Mouse (Mus musculus): ENCODE data around the gene Hist2h3c2. TPM values are rescaled to one million over a fixed set of nuclear protein-coding genes. Genes with fewer than 3 reads are reported as not detected.

Gene Hist2h3c2
- 1.7 and 2.9 TPM in 2 replicates for polyA plus RNA-seq (2021; fragmentation: Nextera tagmentation)
- long read RNA-seq, experiment 1, partial matches to known transcripts = 0 of 1 reads
- long read RNA-seq, experiment 1, other reads (novel, unspliced or antisense) = 0 of 1 reads
- long read RNA-seq, experiment 2 = 0 reads

DNA sequence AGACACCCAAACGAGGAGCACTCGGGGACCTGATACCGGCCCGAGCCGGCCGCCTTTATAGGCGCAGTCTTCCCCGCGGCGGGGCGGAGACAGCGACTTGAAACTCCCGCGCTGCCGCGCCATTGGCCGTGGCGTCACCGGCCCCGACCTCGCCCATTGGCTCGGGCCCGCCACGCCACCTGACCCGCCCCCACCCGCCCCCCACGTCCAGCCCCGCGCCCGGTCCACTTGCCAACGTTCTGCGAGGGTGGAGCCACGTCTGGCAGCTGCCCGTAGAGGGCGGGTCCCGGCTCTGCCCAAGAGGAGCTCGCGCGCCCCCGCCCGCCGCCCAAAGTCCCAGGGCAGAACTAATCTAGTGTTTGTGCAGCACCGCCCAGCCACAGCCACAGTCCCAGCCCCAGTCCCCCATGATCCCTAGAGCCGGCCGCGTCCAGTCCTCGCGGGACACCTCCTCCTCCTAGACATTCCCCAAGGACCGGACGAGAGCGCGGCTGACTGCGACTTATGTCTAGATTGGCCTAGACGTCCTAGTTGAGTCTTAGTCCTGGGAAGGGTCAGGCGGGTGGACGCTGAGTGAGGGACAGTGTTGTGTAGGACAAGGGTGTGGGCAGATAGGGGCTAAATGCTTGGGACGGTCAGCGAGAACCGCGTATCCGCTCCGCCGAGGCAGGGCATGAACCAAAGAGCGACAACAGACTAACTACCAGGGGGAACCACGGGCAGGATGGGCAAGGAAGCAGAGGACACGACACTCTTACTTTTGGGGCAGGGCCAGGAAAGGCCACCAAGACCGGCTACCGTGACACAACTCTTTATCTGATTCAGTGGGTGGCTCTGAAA lies at the start of gene Hist2h3c2:
Hist2h3c2 (minus strand) TSS at position 174 of the 840 bp plus-strand sequence.

GRCm38 (mm10) chr3:96269511-96270474 lies 30.9 kb upstream of the Hist2h3c2 start, which contains the start of gene Hist2h2bb:
Gene Hist2h2bb, plus strand, starts transcription at chr3:96269752.

DNA sequence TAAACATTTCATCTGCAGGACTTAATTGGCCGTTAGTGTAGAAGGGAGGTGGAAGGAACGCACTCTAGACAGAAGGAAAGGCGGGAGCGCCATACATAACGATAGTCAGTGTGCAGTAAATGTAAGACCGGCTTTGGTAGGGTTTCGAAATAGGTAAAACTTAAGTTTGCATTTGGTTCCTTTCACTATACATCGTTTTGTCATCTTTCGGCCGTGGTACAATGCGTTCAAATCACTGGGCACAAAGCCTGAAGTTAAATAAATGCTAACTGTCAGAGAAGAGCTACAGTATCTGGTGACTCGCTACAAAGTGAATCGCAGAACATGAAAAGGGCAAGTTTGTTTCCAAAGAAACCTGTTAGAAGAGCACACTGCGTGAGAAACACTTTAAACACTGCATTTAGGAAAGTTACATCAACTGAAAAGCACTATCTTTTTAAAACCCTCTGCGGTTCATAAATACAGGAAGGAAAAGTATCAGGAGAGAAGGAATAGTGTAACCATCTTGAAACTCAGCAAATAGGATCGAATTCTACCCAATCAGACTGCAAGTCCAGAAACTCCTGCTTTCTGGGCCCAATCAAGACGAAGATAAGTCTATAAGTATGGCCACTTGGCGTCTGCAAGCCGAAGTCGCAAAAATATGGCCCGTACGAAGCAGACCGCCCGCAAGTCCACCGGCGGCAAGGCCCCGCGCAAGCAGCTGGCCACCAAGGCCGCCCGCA lies 29.3 kb upstream of the Hist2h3c2 start, which contains the start of gene Hist2h3b:
Hist2h3b (plus strand) TSS at position 604 of the 725 bp plus-strand sequence.

DNA sequence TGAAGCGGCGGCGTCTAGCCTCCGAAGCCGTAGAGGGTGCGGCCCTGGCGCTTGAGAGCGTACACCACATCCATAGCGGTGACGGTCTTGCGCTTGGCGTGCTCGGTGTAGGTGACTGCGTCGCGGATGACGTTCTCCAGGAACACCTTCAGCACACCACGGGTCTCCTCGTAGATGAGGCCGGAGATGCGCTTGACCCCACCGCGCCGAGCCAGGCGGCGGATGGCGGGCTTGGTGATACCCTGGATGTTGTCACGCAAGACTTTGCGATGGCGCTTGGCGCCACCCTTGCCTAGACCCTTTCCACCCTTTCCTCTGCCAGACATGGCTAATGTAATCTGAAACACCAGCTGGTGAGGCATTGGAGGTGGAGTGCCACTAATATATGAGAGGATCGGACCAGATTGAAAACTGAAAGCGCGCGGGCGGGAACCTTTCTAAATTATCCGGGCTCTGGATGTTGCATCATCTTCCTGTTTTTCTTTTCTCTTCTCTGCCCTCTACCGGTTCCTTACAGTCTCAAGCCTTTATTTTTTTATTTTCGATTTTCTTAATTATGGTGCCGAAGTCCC lies 24.1 kb upstream of the Hist2h3c2 start, which contains the start of gene Hist2h4:
Hist2h4 (minus strand) TSS at position 333 of the 572 bp plus-strand sequence.

GRCm38 (mm10) chr3:96246427-96246856 lies 7.5 kb upstream of the Hist2h3c2 start, which contains the start of gene Hist2h3c1:
Gene Hist2h3c1, plus strand, starts transcription at chr3:96246685.

DNA sequence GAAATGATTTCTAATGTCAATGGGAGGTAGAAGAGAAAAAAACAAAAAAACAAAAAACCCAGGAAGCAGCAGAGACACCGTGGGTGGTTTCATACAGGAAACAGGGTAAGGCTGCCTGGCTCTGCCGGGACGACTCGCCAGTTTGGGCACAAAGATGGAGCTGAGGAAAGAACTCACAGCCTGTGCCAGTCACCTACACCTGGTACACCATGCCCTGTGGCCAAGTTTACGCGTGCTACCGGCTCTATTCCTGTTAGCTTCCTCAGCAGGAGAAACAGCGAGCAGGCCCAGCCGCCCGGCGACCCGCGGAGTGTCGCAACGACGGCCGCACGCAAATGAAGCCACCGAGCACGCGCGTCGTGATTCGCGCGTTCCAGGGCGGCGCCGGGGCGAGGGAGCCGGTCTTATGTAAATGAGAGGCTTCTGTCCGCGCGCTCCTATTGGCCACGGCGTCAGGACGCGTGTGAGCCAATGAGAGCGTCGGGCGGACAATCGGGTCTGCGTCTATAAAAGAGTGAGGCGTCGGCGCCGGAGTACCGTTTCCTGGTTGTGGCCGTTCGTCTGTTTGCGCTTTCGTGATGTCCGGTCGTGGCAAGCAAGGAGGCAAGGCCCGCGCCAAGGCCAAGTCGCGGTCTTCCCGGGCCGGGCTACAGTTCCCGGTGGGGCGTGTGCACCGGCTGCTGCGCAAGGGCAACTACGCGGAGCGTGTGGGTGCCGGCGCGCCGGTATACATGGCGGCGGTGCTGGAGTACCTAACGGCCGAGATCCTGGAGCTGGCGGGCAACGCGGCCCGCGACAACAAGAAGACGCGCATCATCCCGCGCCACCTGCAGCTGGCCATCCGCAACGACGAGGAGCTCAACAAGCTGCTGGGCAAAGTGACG lies 6.3 kb upstream of the Hist2h3c2 start, which contains the start of gene Hist2h2aa1:
Hist2h2aa1 (plus strand) TSS at position 495 of the 884 bp plus-strand sequence.

GRCm38 (mm10) chr3:96239949-96240798 lies 1.2 kb upstream of the Hist2h3c2 start, which contains the start of gene Hist2h2aa2:
Gene Hist2h2aa2, minus strand, starts transcription at chr3:96240276.

GRCm38 (mm10) chr3:96220765-96221639 lies 17.9 kb downstream of the Hist2h3c2 start, which contains the start of the genes Hist2h2ac and Hist2h2be:
Gene Hist2h2ac, minus strand, starts transcription at chr3:96220880.
Gene Hist2h2be, plus strand, starts transcription at chr3:96221119.

DNA sequence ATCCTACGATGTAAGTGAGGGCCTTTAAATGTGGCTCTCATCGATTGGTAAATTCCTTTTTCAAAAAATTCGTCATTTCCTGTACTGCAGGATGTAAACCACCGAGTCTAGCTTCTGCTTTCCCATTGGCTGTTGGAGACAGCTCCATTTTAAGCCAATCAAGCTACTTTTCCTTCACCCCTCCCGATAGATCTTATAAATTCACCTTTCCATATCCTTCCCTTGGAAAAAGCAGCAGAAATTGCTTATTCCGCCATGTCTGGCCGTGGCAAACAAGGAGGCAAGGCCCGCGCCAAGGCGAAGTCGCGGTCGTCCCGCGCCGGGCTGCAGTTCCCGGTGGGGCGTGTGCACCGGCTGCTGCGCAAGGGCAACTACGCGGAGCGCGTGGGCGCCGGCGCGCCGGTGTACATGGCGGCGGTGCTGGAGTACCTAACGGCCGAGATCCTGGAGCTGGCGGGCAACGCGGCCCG lies 19.2 kb downstream of the Hist2h3c2 start, which contains the start of the genes Bola1 and Hist2h2ab:
Bola1 (minus strand) TSS at position 49 of the 470 bp plus-strand sequence.
Hist2h2ab (plus strand) TSS at position 205 of the 470 bp plus-strand sequence.

Small RNA genes lying within 50 kb of the gene (microRNA-seq; reads per million reads assigned to microRNA genes)
- not detected for gene Gm44492
- gene Gm47311 = not detected
- gene Gm47313 = not detected

Other genes with a start within 250 kb of the Hist2h3c2 start
- gene Plekho1, start 243.1 kb downstream of the Hist2h3c2 start, polyA plus RNA-seq (2021; fragmentation: Nextera tagmentation) = 10.1 and 15.2 TPM in 2 replicates
- 20.4 and 23.1 TPM in 2 replicates for gene Vps45, start 180.7 kb downstream of the Hist2h3c2 start, polyA plus RNA-seq (2021; fragmentation: Nextera tagmentation)
- gene Otud7b, start 134.6 kb downstream of the Hist2h3c2 start, polyA plus RNA-seq (2021; fragmentation: Nextera tagmentation) = 7.7 and 8.0 TPM in 2 replicates
- gene Mtmr11, start 77.1 kb downstream of the Hist2h3c2 start, polyA plus RNA-seq (2021; fragmentation: Nextera tagmentation) = 2.4 and 3.0 TPM in 2 replicates
- gene Sf3b4, start 66.8 kb downstream of the Hist2h3c2 start, polyA plus RNA-seq (2021; fragmentation: Nextera tagmentation) = 26.4 and 34.0 TPM in 2 replicates
- 59.4 and 61.5 TPM in 2 replicates for gene Sv2a, start 58.0 kb downstream of the Hist2h3c2 start, polyA plus RNA-seq (2021; fragmentation: Nextera tagmentation)
- 77.8 and 84.9 TPM in 2 replicates for gene Bola1, start 19.4 kb downstream of the Hist2h3c2 start, polyA plus RNA-seq (2021; fragmentation: Nextera tagmentation)
- 1.0 TPM in 1 of 2 replicates, not detected in the other for gene Hist2h2ab, start 19.3 kb downstream of the Hist2h3c2 start, polyA plus RNA-seq (2021; fragmentation: Nextera tagmentation)
- gene Hist2h2ac, start 18.2 kb downstream of the Hist2h3c2 start, polyA plus RNA-seq (2021; fragmentation: Nextera tagmentation) = 3.7 and 6.7 TPM in 2 replicates
- 7.2 and 8.0 TPM in 2 replicates for gene Hist2h2be, start 18.0 kb downstream of the Hist2h3c2 start, polyA plus RNA-seq (2021; fragmentation: Nextera tagmentation)
- gene Hist2h2aa2, start 1.1 kb upstream of the Hist2h3c2 start, polyA plus RNA-seq (2021; fragmentation: Nextera tagmentation) = 117 and 163 TPM in 2 replicates
- gene Hist2h2aa1, start 6.4 kb upstream of the Hist2h3c2 start, polyA plus RNA-seq (2021; fragmentation: Nextera tagmentation) = 141 and 245 TPM in 2 replicates
- not detected in 2 replicates for gene Hist2h3c1, start 7.6 kb upstream of the Hist2h3c2 start, polyA plus RNA-seq (2021; fragmentation: Nextera tagmentation)
- 0.78 and 0.79 TPM in 2 replicates for gene Hist2h4, start 24.2 kb upstream of the Hist2h3c2 start, polyA plus RNA-seq (2021; fragmentation: Nextera tagmentation)
- 5.1 and 5.5 TPM in 2 replicates for gene Hist2h3b, start 29.5 kb upstream of the Hist2h3c2 start, polyA plus RNA-seq (2021; fragmentation: Nextera tagmentation)
- 0.53 TPM in 1 of 2 replicates, not detected in the other for gene Hist2h2bb, start 30.6 kb upstream of the Hist2h3c2 start, polyA plus RNA-seq (2021; fragmentation: Nextera tagmentation)
- gene Fcgr1, start 54.8 kb upstream of the Hist2h3c2 start, polyA plus RNA-seq (2021; fragmentation: Nextera tagmentation) = 2.1 and 3.1 TPM in 2 replicates
- gene BC107364, start 213.2 kb upstream of the Hist2h3c2 start, polyA plus RNA-seq (2021; fragmentation: Nextera tagmentation) = 0.14 TPM in 1 of 2 replicates, not detected in the other

Measured in layer of hippocampus, adult 6 months (tissue).